Mouse (Mus musculus) neural tube, embryonic 10.5 days (tissue): Measurements from ENCODE around the gene Tcp11.

Source experiments
- DNase-seq: peaks from one replicate; pipeline ENCODE4 v3.0.0-alpha.2; 2017; ENCODE audit warnings: low spot score; ENCODE audit errors: extremely low spot score

The Tcp11 gene

GRCm38 (mm10) chr17:28041298-28041697 is 39.1 kb downstream of the Tcp11 start:
- no peak for DNase-seq

GRCm38 (mm10) chr17:28040620-28041019 is 39.8 kb downstream of the Tcp11 start:
- DNase-seq = peak; percentile 40

- DNase-seq = no peak
These were observed 43.4 kb downstream of the Tcp11 start for GRCm38 (mm10) chr17:28036813-28037756.

DNA sequence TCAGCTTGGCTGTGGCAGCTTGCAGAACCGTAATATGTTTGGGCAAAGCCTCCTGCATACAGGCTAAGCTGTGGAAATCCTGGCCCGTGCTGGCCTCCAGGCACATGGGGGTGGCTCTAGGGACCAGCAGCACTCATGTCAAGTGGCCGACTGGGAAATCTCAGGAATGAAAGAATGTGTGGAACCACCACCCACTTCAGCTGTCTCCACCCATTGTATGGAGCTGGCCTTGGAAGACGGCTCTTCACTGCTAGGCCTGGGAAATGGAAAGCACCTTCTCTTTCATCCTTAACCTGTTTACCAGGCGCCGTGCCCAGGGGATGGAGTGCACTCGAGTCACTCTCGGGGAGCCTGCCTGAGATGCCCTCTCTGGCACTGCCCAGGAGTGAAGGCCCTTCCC is 45.5 kb downstream of the Tcp11 start:
- DNase-seq = no peak

- no peak for DNase-seq
These were observed 47.3 kb downstream of the Tcp11 start for GRCm38 (mm10) chr17:28033046-28033580.

- DNase-seq = no peak
These were observed 48.2 kb downstream of the Tcp11 start for GRCm38 (mm10) chr17:28032219-28032618.

DNA sequence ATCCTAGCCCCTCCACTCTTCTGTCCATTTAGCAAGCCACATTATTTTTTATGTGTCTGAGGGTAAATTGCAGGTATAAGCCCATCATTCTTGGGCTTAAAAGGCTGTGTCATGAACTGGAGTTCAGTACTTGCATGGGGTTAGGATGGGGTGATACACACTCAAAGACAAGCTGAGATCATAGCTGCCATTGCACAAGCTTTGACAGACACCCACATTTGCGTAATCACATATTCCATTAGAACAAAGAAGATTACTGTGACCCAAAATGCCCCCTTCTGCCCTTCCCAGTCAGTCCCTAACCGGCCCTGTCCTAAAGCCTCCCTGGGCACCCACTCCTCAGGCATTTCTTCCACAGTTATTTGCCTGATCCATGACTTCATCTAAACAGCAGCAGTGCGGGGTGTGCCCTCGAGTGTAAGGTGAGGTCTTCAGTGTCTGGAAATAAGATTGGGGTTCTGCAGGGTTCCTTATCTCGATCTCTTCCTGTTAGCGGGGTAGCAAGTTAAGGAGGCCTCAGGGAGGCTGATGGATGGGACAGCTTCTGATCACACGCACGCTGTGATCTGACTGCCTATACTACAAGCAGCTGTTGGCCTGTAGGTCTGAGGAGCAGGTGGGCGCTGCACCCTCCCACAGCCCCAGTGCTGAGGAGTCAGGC is 49.0 kb downstream of the Tcp11 start:
- DNase-seq = no peak

GRCm38 (mm10) chr17:28030446-28030845 is 50.0 kb downstream of the Tcp11 start:
- DNase-seq = no peak

- no peak for DNase-seq
These were observed 51.1 kb downstream of the Tcp11 start for GRCm38 (mm10) chr17:28029308-28029707.

DNA sequence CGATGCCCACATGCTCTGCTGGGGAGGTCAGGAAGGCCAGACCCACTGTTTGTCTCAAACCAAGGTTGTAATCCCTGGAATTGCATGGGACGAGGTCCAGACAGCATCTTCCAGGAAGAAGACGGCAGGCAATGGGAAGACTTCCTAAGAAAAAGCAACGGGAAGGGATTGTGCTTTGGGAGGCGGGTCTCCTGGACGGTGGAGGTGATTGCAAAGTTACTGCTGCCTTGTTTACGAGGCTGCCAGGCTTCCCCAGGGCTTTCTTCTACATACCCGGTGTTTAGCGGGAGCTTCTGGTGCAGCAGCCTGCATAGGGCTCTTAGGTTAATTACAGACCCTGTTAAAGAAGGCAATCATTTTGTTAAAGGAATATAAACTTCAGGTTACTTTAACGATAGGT is 52.2 kb downstream of the Tcp11 start:
- DNase-seq = no peak

GRCm38 (mm10) chr17:28027197-28027596 is 53.2 kb downstream of the Tcp11 start:
- DNase-seq = no peak

DNA sequence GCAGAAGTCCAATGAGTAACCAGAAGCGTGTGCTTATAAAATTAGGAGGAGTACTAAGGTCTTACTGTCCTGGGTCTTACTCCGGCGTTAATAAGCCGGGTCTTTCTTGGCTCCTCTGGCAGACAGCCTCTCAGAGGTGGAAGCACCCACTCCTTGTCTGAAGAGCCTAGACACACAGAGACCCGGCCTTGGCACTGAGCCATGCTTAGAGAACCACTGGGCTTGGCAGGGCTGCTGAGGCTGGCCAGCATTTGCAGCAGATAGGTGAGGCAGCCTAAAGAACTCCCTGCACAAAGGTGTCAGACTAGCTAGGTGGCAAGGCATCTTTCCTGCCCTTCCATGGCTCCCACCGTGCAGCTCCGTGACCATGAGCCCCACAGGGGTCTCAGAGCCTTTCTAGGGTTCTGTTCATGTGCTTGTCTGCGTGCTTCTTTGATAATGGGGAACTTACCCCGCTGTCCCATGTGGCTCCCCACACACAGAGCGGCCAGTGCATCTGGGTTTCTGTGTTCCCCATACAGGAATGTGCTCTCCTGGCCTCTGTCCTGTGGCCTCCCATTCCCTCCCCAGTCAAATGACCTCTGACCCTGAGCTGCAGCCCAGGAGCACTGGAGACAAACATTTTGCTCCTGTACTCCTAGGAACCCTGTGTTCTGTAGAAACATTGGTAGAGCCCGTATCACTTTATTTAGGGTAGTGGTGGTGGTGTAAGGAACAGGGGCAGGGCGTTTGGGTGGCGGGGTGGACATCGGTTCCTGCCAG is 54.1 kb downstream of the Tcp11 start:
- no peak for DNase-seq

GRCm38 (mm10) chr17:28025541-28025961 is 54.9 kb downstream of the Tcp11 start:
- no peak for DNase-seq

DNA sequence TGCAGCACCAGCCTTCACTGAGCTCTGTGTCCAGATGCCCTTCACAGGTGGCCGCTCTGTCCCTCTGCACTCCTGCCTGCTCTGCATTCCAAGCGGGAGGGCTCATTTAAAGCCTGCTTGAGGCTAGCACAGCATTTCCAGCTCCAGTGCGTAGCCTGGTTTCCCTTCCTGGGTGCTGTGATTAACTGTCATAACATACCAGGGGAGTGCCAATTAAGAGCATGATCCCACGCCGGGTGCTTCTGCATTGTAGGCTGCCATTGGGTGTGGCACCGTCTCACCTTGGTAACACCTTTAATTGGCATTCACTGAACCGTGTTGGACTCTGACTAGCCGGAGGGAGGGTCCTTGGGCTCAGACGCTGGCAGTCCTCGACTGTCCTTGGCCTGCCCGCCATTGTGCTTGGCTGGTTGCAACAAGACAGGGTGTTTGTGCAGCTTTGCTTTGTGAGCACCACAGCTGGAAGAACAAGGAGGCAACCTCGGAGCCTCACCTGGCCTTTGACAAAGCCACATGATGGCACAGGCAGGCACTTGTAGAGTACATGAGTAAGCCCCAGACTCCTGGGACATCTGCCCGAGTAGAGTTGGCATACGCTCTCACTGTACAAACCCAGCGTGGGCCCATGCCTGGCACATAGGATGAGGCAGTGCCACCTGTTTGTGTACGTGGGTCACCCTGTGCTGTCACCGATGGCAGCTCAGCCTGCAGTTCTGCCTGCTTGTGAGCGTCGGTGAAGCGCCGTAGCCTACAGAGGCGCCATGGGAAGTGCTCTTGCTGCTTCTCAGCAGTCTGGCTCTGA is 57.4 kb downstream of the Tcp11 start:
- no peak for DNase-seq

DNA sequence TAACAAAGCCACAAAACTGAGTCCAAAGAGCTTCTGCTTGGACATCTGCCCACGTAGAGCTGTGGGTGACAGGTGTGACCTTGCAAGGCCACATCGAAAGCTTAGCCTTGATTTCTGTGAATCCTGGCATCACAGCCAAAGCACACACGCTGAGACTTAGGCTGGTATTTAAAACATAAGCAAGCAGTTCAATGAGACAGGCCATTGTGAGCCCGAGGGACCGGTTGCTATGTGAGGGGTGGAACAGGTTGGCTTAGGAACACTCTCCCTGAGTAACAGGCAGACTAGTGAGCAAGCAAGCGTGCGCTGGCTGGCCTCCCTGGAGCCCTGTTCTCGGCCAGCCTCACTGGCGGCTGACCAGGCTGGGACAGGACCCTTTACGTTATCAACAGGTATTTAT is 58.5 kb downstream of the Tcp11 start:
- no peak for DNase-seq

- DNase-seq = no peak
These were observed 60.4 kb downstream of the Tcp11 start for GRCm38 (mm10) chr17:28019785-28020696.

DNA sequence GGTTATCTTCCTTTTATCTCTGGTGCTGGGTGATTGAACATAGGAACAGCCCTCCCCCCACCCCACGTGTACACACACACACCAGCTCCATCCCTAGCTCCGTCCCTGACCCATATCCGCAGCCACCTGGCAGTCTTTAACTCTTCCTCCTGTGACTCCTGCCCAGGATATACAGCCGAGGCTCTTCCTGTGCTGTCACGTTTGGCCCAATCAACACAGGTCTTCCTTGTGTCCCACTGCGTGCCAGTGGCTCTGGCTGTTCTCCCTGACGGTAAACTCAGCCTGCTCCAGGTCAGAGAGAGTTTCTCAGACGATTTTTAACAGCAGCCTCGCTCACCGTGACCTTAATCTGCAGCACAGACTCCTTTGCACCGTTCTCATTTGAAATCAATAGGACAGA is 61.7 kb downstream of the Tcp11 start:
- DNase-seq = no peak

DNA sequence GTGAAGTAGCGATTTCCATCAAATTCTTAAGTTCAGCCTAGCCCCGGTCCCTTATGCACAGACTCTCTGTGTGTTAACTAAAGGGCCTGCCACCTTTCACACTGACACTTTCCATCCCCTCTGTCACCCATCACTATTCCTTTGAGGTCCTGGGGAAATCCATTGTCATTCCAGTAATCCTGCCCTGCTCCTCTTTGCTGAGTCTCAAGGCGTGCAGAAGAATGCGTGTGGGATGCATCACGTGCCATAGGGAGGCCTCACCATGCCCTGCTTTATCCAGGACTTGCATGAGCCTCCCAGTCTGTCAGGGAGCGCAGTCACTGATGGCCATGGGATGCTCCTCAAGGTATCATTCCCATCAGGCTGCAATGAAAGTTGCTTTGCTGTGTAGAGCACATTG is 62.1 kb downstream of the Tcp11 start:
- DNase-seq = no peak
